ENCODE assay signal across 15 mouse cellular contexts in the genomic region with DNA sequence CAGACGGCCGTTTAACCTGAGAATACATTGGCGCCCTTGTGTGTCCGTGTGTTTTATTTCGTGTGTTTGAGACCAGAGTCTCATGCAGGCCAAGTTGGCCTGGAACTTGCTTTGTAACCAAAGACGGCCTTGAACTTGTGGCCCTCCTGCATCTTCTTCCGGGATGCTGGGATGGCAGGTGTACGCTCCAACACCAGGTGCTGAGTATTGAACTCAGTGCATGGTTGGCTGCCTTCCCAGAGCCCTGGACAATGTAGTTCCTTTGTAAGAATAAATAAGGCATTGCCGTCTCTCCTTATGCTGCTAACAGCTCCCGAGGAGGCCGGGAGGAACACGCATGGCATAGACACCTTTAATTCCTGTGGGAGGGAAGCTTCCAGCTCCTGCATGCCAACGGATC. TPM values are rescaled to one million over a fixed set of nuclear protein-coding genes. Genes with fewer than 3 reads are reported as not detected.
DNase-seq lines count a peak whose midpoint lies in the region; ATAC-seq and TF ChIP-seq lines count a peak whose summit lies in the region.
"Had no signal": no experiment of that assay in that cellular context is flagged by ENCODE, and none has a peak within 500 bp of the region (broad histone marks: within the 10 kb centered on the region; RNA-seq: fewer than 3 reads in every experiment).

No protein-coding gene starts in this region.

- WGBS in heart, adult 2 months = 55% methylated on average over 13 of the region's 13 CpGs
- 77% methylated on average over 13 of the region's 13 CpGs for WGBS in limb, embryonic 12.5 days
- WGBS in limb, embryonic 10.5 days = 89% methylated on average over 13 of the region's 13 CpGs

- intact Hi-C loops in heart, adult 2 months (cut with DNase I) = no loop called here

- H3K4me2 ChIP-seq in limb, embryonic 12.5 days = no peak overlapping the region
- H3K4me2 ChIP-seq: embryonic facial prominence, embryonic 12.5 days; heart, embryonic 13.5 days; hindbrain, embryonic 14.5 days; lung, embryonic 14.5 days had no signal

- no peak overlapping the region for H3K9ac ChIP-seq in heart, adult 2 months (ENCODE audit: low read depth, low read length)
- no peak overlapping the region for H3K9ac ChIP-seq in limb, embryonic 12.5 days (replicated peaks)
- H3K9ac ChIP-seq: embryonic facial prominence, embryonic 12.5 days; heart, embryonic 13.5 days; hindbrain, embryonic 14.5 days; lung, embryonic 14.5 days had no signal

- no peaks in the 10 kb centered on the region for H3K27me3 ChIP-seq in heart, adult 2 months (ENCODE audit: control insufficient read depth, insufficient read depth, low read length)
- peaks cover 10% of the 10 kb centered on the region for H3K27me3 ChIP-seq in limb, embryonic 12.5 days
- peaks cover 25% of the 10 kb centered on the region for H3K27me3 ChIP-seq in limb, embryonic 10.5 days (ENCODE audit: low read depth, poor library complexity, severe bottlenecking)
- H3K27me3 ChIP-seq: embryonic facial prominence, embryonic 12.5 days; heart, embryonic 13.5 days had no signal

- no peak for TF ChIP-seq CTCF in heart, adult 2 months (IDR thresholded peaks at IDR 0.05)
- no peak for TF ChIP-seq CTCF in embryonic fibroblast, embryonic 13.5 days (IDR thresholded peaks at IDR 0.05; ENCODE audit: borderline replicate concordance, insufficient read depth, low read length)

- ATAC-seq in limb, embryonic 12.5 days (ENCODE audit: insufficient number of reproducible peaks, insufficient read depth, low FRiP score, low TSS enrichment, low read depth) = no peak
- ATAC-seq: forebrain, embryonic 14.5 days had no signal

- peaks cover 7% of the 10 kb centered on the region for H3K4me1 ChIP-seq in heart, adult 2 months (ENCODE audit: control insufficient read depth, insufficient read depth, low read length)
- peaks cover 25% of the 10 kb centered on the region for H3K4me1 ChIP-seq in limb, embryonic 12.5 days (replicated peaks)
- H3K4me1 ChIP-seq in limb, embryonic 10.5 days = peaks cover 28% of the 10 kb centered on the region
- peaks cover 18% of the 10 kb centered on the region for H3K4me1 ChIP-seq in embryonic fibroblast, embryonic 13.5 days (ENCODE audit: control insufficient read depth, insufficient read depth, low read length)

- no peak overlapping the region for H3K27ac ChIP-seq in heart, adult 2 months
- 0 out of 2 replicates have a peak overlapping the region, but pooled peaks have one; percentile 41 for H3K27ac ChIP-seq in limb, embryonic 12.5 days
- H3K27ac ChIP-seq in limb, embryonic 10.5 days = no peak overlapping the region
- H3K27ac ChIP-seq in embryonic fibroblast, embryonic 13.5 days (ENCODE audit: insufficient read depth, low read length) = peak overlapping the region; percentile 89
- H3K27ac ChIP-seq: embryonic facial prominence, embryonic 12.5 days; heart, embryonic 13.5 days; hindbrain, embryonic 14.5 days had no signal

- H3K9me3 ChIP-seq in limb, embryonic 12.5 days = no peaks in the 10 kb centered on the region
- H3K9me3 ChIP-seq in limb, embryonic 10.5 days (replicated peaks) = no peaks in the 10 kb centered on the region
- H3K9me3 ChIP-seq: embryonic facial prominence, embryonic 12.5 days; heart, embryonic 13.5 days had no signal

- no peaks in the 10 kb centered on the region for H3K79me2 ChIP-seq in heart, adult 2 months (replicated peaks; ENCODE audit: control insufficient read depth, insufficient read depth, low read length)

- no peak overlapping the region for H3K4me3 ChIP-seq in heart, adult 2 months
- no peak overlapping the region for H3K4me3 ChIP-seq in limb, embryonic 12.5 days (replicated peaks)
- H3K4me3 ChIP-seq in limb, embryonic 10.5 days = no peak overlapping the region
- no peak overlapping the region for H3K4me3 ChIP-seq in embryonic fibroblast, embryonic 13.5 days (ENCODE audit: insufficient read depth, low read length)
- H3K4me3 ChIP-seq: embryonic facial prominence, embryonic 12.5 days; heart, embryonic 13.5 days had no signal

- 0 out of 2 replicates have a peak, but pooled peaks have one; percentile 10 for TF ChIP-seq EP300 in heart, adult 2 months (IDR thresholded peaks at IDR 0.05; ENCODE audit: insufficient read depth, low read depth, low read length)

- H3K36me3 ChIP-seq in heart, adult 2 months (ENCODE audit: control insufficient read depth, insufficient read depth, low read length) = no peaks in the 10 kb centered on the region; the same call in 1 of the 2 replicates
- H3K36me3 ChIP-seq in limb, embryonic 12.5 days = 0 out of 2 replicates have a peak, but pooled peaks cover 3% of the 10 kb centered on the region
- peaks cover 1% of the 10 kb centered on the region; the same call in 1 of the 2 replicates for H3K36me3 ChIP-seq in limb, embryonic 10.5 days

- TF ChIP-seq POLR2A in heart, adult 2 months (IDR thresholded peaks at IDR 0.05; ENCODE audit: insufficient read depth, low read depth, low read length) = no peak
- no peak for TF ChIP-seq POLR2A in embryonic fibroblast, embryonic 13.5 days (IDR thresholded peaks at IDR 0.05; ENCODE audit: low read depth, low read length)

- no peak for DNase-seq in heart, adult 2 months
- DNase-seq in heart, postnatal 4 days = no peak
- no peak for DNase-seq in limb, embryonic 10.5 days (ENCODE audit: low spot score)
- DNase-seq in R1 (ENCODE audit: low read depth, low spot score) = peak; percentile 39
- no peak for DNase-seq in MN1 (ENCODE audit: low spot score)
- no peak for DNase-seq in gastrocnemius, postnatal 25 days
- DNase-seq: gastrocnemius, postnatal 10 days; lung, embryonic 14.5 days had no signal

RNA-seq across cellular contexts. Expression of a gene that starts 10.7 kb away (rescaled TPM):
- 1 to 10 TPM; 3.0 to 4.8 TPM for total RNA-seq in heart, adult 2 months (2021)
- polyA plus RNA-seq in heart, adult 2 months (2012; rRNA removed) = 5.0 TPM in 2 replicates
- total RNA-seq in heart, postnatal 4 days (2021) = 1 to 10 TPM; 2.4 to 3.2 TPM
- polyA plus RNA-seq in limb, embryonic 12.5 days (2016; fragmentation: Nextera tagmentation; extraction: Ambion mirVana) = 0.24 and 0.32 TPM in 2 replicates
- 0.23 and 0.58 TPM in 2 replicates for polyA plus RNA-seq in limb, embryonic 10.5 days (2016; fragmentation: Nextera tagmentation; extraction: Ambion mirVana)
- polyA plus RNA-seq in embryonic fibroblast, embryonic 13.5 days (2011; ENCODE audit: insufficient read length, low read depth, missing spikeins) = 6.0 and 8.9 TPM in 2 replicates
- total RNA-seq in gastrocnemius, postnatal 25 days (2021) = 1 to 10 TPM; 2.3 to 2.9 TPM

RNA-seq across cellular contexts. Expression of a gene that starts 32.0 kb away (rescaled TPM):
- total RNA-seq in heart, adult 2 months (2021) = 10 to 100 TPM; 21.2 to 21.6 TPM
- 15.7 and 17.6 TPM in 2 replicates for polyA plus RNA-seq in heart, adult 2 months (2012; rRNA removed)
- 10 to 100 TPM; 38.3 to 40.8 TPM for total RNA-seq in heart, postnatal 4 days (2021)
- polyA plus RNA-seq in limb, embryonic 12.5 days (2016; fragmentation: Nextera tagmentation; extraction: Ambion mirVana) = 74.6 and 76.9 TPM in 2 replicates
- polyA plus RNA-seq in limb, embryonic 10.5 days (2016; fragmentation: Nextera tagmentation; extraction: Ambion mirVana) = 64.2 and 70.9 TPM in 2 replicates
- polyA plus RNA-seq in embryonic fibroblast, embryonic 13.5 days (2011; ENCODE audit: insufficient read length, low read depth, missing spikeins) = 21.8 and 35.7 TPM in 2 replicates
- 10 to 100 TPM; 10.7 to 12.9 TPM for total RNA-seq in gastrocnemius, postnatal 25 days (2021)

RNA-seq across cellular contexts. Expression of a gene that starts 50.5 kb away (rescaled TPM):
- 1 to 10 TPM; 7.4 to 7.5 TPM for total RNA-seq in heart, adult 2 months (2021)
- polyA plus RNA-seq in heart, adult 2 months (2012; rRNA removed) = 4.4 and 8.2 TPM in 2 replicates
- 10 to 100 TPM; 11.6 to 13.7 TPM for total RNA-seq in heart, postnatal 4 days (2021)
- 39.6 and 40.9 TPM in 2 replicates for polyA plus RNA-seq in limb, embryonic 12.5 days (2016; fragmentation: Nextera tagmentation; extraction: Ambion mirVana)
- polyA plus RNA-seq in limb, embryonic 10.5 days (2016; fragmentation: Nextera tagmentation; extraction: Ambion mirVana) = 35.5 and 35.7 TPM in 2 replicates
- 15.5 and 16.8 TPM in 2 replicates for polyA plus RNA-seq in embryonic fibroblast, embryonic 13.5 days (2011; ENCODE audit: insufficient read length, low read depth, missing spikeins)
- 1 to 10 TPM; 4.6 to 4.7 TPM for total RNA-seq in gastrocnemius, postnatal 25 days (2021)

RNA-seq across cellular contexts. Expression of a gene that starts 51.4 kb away (rescaled TPM):
- not detected for total RNA-seq in heart, adult 2 months (2021)
- 1.4 TPM in 1 of 2 replicates, not detected in the other for polyA plus RNA-seq in heart, adult 2 months (2012; rRNA removed)
- not detected for total RNA-seq in heart, postnatal 4 days (2021)
- polyA plus RNA-seq in limb, embryonic 12.5 days (2016; fragmentation: Nextera tagmentation; extraction: Ambion mirVana) = not detected in 2 replicates
- 0.09 and 0.15 TPM in 2 replicates for polyA plus RNA-seq in limb, embryonic 10.5 days (2016; fragmentation: Nextera tagmentation; extraction: Ambion mirVana)
- not detected in 2 replicates for polyA plus RNA-seq in embryonic fibroblast, embryonic 13.5 days (2011; ENCODE audit: insufficient read length, low read depth, missing spikeins)
- not detected for total RNA-seq in gastrocnemius, postnatal 25 days (2021)
- total RNA-seq: adrenal gland, postnatal 36 days; gastrocnemius, postnatal 10 days had no signal

Comparison
In these comparisons a context has a peak if more than half of its experiments do, and no peak if none do; other contexts are left out.
1. H3K27ac ChIP-seq: peak in limb, embryonic 12.5 days (single experiment) and embryonic fibroblast, embryonic 13.5 days (single experiment); none in heart, adult 2 months (single experiment) and limb, embryonic 10.5 days (single experiment).